Mouse (Mus musculus) midbrain, embryonic 14.5 days (tissue): ENCODE measurements at regions not wholly inside any gene's neighbourhood (a gene's known extent, or its start where the extent isn't known, plus 50 kb on each side); places are given as distances from the start of the nearest gene placed in this dataset.

Experiments used
- ATAC-seq: fragments of 200-750 bp; cut with Nextera tagmentation; 2 replicates; pipeline ENCODE4 v1.8.0; 2017; ENCODE audit warnings: moderate number of reproducible peaks, moderate library complexity; ENCODE audit not compliant: low FRiP score, low TSS enrichment
- DNase-seq: peaks from one replicate; pipeline ENCODE4 v3.0.0-alpha.2; 2015
- H3K27ac ChIP-seq: fragments of 300-500 bp; sonication (generic); replicated peaks from 2 replicates; pipeline ENCODE4 v1.5.1; 2014; ENCODE audit warnings: mild to moderate bottlenecking, low read depth, low read length, moderate library complexity
- H3K27me3 ChIP-seq: fragments of 300-500 bp; sonication (generic); 2 replicates; pipeline ENCODE4 v1.6.1; 2014; ENCODE audit warnings: low read length, control low read depth, mixed read lengths; ENCODE audit not compliant: control insufficient read depth, insufficient read depth
- H3K36me3 ChIP-seq: fragments of 300-500 bp; sonication (generic); 2 replicates; pipeline ENCODE4 v1.6.1; 2014; ENCODE audit warnings: low read length, control low read depth; ENCODE audit not compliant: control insufficient read depth, insufficient read depth
- H3K4me1 ChIP-seq: fragments of 300-500 bp; sonication (generic); 2 replicates; pipeline ENCODE4 v1.6.1; 2014; ENCODE audit warnings: mild to moderate bottlenecking, antibody characterized with exemption, low read length, control low read depth; ENCODE audit not compliant: control insufficient read depth, insufficient read depth
- H3K4me2 ChIP-seq: fragments of 300-500 bp; sonication (generic); 2 replicates; pipeline ENCODE4 v1.6.1; 2014; ENCODE audit warnings: mild to moderate bottlenecking, low read length, moderate library complexity
- H3K4me3 ChIP-seq: fragments of 300-500 bp; sonication (generic); replicated peaks from 2 replicates; pipeline ENCODE4 v1.5.1; 2014; ENCODE audit warnings: low read depth, low read length
- H3K9ac ChIP-seq: fragments of 300-500 bp; sonication (generic); replicated peaks from 2 replicates; pipeline ENCODE4 v1.6.1; 2014; ENCODE audit warnings: mild to moderate bottlenecking, low read length, moderate library complexity
- H3K9me3 ChIP-seq: fragments of 300-500 bp; sonication (generic); 2 replicates; pipeline ENCODE4 v1.6.1; 2016; ENCODE audit warnings: low read length, control low read depth, mixed read lengths; ENCODE audit not compliant: control insufficient read depth
- WGBS: fragments of 180-500 bp; shearing (Covaris S2); extraction: QIAGEN DNeasy Blood & Tissue Kit; methylation state at CpG from one replicate; pipeline ENCODE4 v1.1.7; 2014; 5-methylcytosine and 5-hydroxymethylcytosine counted together

- 86% methylated on average over 3 of the region's 3 CpGs for WGBS
- Histone ChIP-seq H3K9ac (no peak overlapping the region), H3K27ac (no peak overlapping the region), H3K27me3 (no peaks in the 10 kb centered on the region), H3K4me2 (no peak overlapping the region), H3K9me3 (no peaks in the 10 kb centered on the region), H3K4me1 (peaks cover 18% of the 10 kb centered on the region), H3K4me3 (no peak overlapping the region), H3K36me3 (0 out of 2 replicates have a peak, but pooled peaks cover 2% of the 10 kb centered on the region)
- DNase-seq (no peak), ATAC-seq (no peak)
Observed at GRCm38 (mm10) chr3:19897140-19897539, 59.7 kb upstream of the Cp start.

DNA sequence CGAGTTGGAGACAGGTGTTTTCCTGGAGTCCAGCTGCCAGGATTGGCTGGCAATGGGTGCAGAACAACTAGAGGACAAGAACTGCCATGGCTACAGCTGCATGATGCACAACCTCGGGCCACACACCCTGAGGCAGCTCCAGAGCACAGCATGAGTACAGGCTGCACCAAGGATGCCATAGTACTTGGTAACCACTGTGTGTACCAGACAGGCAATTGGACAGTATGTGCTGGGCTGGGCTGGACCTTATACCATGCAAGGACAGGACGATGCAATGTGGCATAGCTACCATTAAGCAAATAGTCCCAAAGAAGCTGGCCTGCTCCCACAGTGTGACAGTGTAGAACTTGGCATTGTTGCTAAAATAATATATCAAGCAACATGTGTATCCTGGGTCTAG lies 54.6 kb upstream of the Cp start:
- 94% methylated on average over 3 of the region's 3 CpGs for WGBS
- H3K27ac ChIP-seq: no peak overlapping the region
- no peaks in the 10 kb centered on the region for H3K27me3 ChIP-seq
- no peaks in the 10 kb centered on the region for H3K9me3 ChIP-seq
- H3K4me2 ChIP-seq: no peak overlapping the region
- H3K36me3 ChIP-seq: 0 out of 2 replicates have a peak, but pooled peaks cover 2% of the 10 kb centered on the region
- DNase-seq (no peak), ATAC-seq (no peak; the same call in 1 of the 2 replicates)
- H3K4me3 ChIP-seq: no peak overlapping the region
- no peak overlapping the region for H3K9ac ChIP-seq
- H3K4me1 ChIP-seq: 0 out of 2 replicates have a peak, but pooled peaks cover under 1% of the 10 kb centered on the region

GRCm38 (mm10) chr3:19904446-19905275 lies 52.2 kb upstream of the Cp start:
- no peak overlapping the region for H3K27ac ChIP-seq
- no peaks in the 10 kb centered on the region for H3K9me3 ChIP-seq
- WGBS: 25% methylated on average over 5 of the region's 5 CpGs
- ATAC-seq (peak; percentile 86), DNase-seq (peak; percentile 80)
- H3K4me1 ChIP-seq: no peaks in the 10 kb centered on the region
- no peak overlapping the region for H3K4me3 ChIP-seq
- no peaks in the 10 kb centered on the region for H3K27me3 ChIP-seq
- no peak overlapping the region for H3K4me2 ChIP-seq
- H3K9ac ChIP-seq: no peak overlapping the region
- no peaks in the 10 kb centered on the region for H3K36me3 ChIP-seq
